Mouse (Mus musculus) E14TG2a.4 (cell line): ENCODE measurements at regions not wholly inside any gene's neighbourhood (a gene's known extent, or its start where the extent isn't known, plus 50 kb on each side); places are given as distances from the start of the nearest gene placed in this dataset.

Experiments
- CTCF ChIP-seq: conservative IDR thresholded peaks from 2 replicates; pipeline ENCODE4 v1.5.1; 2014; ENCODE audit warnings: low read length
- NANOG ChIP-seq: IDR thresholded peaks from 2 replicates; pipeline ENCODE4 v1.6.1; 2014; ENCODE audit warnings: borderline replicate concordance, low read length, mixed read lengths

GRCm38 (mm10) chr19:18255074-18255684 lies 376.4 kb downstream of the Ostf1 start:
- TF ChIP-seq CTCF, result no peak
- TF ChIP-seq NANOG, result no peak
